Mouse (Mus musculus) induced T-regulatory cell, adult 2 months (primary cell): ENCODE results near the gene Ipo4.

Experiments
- DNase-seq: peaks from one replicate; pipeline ENCODE4 v3.0.0-alpha.2; 2012; ENCODE audit warnings: low read depth

The Ipo4 gene

DNA sequence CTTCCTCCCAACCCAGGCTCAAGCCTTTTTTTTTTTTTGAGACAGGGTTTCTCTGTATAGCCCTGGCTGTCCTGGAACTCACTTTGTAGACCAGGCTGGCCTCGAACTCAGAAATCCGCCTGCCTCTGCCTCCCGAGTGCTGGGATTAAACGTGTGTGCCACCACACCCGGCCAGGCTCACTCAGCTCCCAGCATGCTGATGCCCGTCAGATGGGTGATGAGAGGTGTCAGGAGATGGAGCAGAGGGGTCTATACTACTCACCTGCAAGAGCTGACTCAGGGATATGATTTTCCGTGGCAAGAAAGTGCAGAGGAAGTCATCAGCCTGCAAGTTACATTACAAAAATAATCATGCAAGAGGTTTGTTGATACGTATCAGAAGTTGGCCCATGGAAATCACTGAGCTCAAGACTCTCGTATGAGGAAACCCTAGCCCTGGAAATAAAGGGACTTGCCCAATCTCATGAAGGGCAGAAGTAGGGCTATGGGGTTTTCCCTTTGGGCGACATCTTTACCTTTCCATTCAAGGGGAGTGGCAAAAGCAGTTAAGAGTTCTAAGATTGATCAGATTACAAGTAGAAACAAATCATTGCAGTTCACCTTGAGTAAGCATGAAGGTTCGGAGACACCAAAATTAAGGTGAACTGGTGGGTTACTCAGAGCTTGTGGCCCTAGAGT lies 45.8 kb downstream of the Ipo4 start:
- peak; percentile 92 for DNase-seq

DNA sequence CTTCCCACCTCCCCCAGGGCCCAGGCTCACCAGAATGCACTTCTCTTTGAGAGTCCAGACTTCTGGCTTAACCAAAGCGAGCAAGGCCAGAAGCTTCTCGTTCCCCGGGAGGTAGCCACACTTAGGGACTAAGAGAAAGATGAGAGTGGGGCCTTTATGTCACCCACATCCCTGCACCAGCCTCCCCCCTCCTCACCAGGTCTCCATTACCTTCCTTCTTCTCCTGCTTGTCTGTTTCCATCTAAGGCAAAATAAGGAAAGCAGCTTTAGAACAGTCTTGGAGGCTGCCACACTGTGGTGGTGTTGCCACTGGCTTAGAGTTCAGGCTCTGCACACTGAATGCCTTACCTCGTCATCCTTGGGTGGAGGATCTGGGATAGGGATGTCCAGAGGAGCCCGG lies 46.5 kb downstream of the Ipo4 start:
- no peak for DNase-seq

DNA sequence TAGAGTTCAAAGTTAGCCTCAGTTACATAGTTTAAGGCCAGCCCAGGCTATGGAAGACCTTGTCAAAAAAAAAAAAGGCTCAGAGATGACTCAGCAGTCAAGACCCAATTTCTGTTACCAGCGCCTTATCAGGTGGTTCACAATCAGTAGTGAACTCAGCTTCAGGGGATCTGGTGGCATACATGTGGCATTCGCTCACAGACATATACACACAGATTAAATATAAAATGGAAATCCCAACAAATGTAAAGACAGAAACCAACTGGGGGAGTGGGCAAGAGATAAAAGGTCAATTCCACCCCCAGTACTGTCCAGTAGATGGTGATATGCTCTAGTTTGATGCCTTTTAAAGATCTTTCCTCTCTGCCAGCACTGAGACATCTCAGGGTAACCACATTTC lies 49.6 kb downstream of the Ipo4 start:
- peak; percentile 75 for DNase-seq

DNA sequence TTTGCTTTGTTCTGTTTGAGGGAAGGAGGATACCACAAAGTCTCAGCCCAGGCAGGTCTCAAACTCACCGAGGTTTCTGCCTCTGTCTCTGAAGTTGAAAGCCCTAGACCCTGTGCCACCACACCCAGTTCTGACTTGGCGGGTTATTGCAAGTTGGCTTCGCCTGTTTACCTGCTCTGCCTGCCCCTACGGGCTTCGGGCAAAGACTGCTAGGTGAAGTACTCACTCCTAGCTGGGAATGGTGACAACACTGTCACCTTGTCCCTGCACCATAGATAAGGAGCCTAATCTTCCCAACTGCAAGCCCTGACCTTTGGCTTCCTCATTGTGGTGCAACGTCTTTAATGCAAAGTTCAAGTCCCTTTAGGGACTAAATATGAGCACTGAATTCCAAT lies 50.2 kb downstream of the Ipo4 start:
- no peak for DNase-seq

DNA sequence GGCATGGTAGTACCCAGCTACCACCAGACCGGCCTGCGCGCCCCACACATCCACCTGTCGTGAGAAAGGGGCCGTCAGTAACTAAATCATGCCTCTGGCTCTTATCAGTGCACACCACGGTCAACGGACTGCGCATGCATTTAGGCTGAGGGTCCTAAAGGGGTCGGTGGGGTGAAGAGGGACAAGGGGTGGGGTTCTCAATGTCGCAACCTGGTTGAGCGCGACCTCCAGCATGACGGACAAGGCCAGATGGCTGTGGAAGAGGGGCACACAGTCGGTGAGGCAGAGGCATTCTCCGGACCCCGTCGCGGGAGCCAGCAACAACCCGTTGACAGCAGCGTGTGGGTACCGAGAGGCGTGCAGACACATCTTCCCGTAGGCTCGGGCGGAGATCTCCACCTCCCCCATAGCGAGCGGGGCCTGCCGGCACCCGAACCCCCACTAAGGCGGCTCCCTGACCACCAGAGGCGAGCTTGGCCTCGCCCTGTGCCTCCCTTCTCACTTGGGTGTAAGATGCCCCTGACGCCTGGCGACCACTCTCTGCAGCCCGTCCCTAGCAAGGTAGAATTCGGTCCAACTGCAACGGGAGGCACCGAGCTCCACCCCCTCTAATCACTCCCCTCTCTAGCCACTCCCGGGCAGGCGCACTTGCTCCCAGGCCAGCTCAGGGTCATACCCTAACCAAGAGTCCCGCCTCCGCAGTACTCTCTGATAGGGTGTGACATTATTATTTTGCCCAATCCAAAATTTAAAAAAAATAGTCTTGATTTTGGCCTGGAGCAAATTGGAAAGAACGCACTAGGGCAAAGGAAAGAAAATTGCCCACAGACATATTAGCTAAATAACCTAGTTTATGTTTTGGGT lies 50.8 kb downstream of the Ipo4 start, which contains the start of gene Emc9:
Gene Emc9 (minus strand): TSS at position 601 of the 864 bp plus-strand sequence.
- peak; percentile 89 for DNase-seq

DNA sequence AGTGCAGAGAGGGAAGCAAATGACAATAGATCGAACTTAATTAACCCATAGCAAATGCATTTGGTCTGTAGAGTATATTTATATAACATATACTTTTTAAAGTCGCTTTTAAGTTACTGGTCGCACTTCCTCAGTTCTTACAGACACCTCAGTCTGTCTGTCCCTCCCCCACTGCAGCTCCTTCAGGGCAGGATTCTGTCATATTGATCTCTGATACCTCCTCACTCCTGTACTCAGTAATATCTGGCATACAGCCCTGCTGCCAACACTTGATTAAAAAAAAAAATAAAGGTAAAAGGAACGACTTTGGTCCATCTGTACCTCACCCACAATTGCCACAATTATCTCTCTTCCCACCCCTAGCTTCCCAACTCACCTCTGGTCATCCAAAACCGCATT lies 51.5 kb downstream of the Ipo4 start:
- no peak for DNase-seq

DNA sequence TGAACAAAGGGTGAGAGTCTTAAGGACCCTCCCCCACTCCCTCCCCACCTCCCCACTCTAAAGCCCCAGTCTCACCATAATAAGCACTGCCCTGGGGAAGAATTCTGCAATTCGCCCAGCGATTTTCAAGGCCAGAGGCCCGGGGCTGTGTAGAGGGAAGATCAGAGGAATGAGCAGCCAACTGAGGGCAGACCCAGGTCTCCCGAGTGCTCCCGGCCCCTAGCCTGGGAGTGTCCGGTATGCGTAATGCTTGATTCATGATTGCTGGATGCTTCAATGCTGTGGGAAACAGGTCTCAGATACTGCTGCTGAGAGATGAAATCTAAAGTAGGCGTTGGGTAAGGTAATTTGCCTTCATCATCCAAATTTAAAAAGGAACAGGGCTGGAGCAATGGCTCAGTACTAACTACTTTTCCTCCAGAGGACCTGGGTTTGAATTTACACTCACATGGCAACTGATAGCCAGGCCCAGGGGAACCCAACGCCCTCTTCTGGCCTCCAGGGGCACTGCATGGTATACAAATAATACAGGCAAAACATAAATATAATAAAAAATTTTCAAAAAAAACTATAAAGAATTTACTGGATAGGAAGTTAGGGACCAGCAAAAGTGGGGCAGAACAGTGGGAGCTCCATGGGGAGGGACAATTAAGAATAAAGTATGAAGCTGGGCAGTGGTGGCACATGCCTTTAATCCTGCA lies 53.6 kb downstream of the Ipo4 start:
- DNase-seq = peak; percentile 63

DNA sequence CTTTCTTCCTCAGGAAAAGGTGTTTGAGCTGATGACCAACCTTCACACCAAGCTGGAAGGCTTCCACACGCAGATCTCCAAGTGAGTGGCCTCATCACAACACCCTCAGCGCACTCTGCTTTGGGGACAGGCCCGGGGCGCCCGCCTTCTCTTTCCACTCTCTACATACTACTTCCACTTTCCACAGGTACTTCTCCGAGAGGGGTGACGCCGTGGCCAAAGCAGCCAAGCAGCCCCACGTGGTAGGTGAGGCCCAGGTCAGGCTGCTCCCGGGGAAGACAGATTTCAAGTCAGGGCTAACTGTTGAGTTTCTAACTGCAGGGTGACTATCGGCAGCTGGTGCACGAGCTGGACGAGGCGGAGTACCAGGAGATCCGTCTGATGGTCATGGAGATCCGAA lies 55.0 kb downstream of the Ipo4 start:
- DNase-seq = no peak

DNA sequence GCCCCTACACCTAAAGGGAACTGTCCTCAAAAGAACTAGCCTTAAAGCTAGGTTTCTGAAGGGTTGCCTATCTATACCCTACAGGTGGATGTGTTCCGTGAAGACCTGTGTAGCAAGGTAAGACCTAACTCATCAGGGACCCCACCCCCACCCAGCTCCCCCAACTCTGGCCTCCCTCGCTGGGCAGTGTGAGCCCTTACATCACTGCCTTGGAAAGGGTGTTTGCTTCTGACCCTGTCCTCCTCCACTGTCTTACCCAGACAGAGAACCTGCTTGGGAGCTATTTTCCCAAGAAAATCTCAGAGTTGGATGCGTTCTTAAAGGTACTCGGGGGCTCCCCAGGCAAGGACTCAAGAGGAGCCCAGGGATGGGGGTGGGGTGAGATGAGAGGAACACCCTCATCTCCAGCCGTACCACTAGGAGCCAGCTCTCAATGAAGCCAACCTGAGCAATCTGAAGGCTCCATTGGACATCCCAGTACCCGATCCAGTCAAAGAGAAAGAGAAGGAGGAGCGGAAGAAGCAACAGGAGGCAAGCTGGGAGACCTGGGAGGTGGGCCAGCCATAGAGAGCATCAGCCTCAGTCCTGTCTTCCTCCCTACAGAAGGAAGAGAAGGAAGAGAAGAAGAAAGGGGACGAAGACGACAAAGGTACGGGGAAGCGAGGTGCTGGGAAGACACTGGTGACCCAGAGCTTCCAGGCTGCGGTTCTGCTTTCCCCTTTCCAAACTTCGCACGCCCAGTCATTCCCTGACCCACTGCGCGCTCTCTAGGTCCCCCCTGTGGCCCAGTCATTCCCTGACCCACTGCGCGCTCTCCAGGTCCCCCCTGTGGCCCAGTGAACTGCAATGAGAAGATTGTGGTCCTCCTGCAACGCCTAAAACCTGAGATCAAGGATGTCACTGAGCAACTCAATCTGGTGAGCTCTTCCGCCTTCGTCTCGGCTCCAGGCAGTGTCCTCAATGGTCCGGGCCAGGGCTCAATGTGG lies 56.0 kb downstream of the Ipo4 start:
- no peak for DNase-seq

DNA sequence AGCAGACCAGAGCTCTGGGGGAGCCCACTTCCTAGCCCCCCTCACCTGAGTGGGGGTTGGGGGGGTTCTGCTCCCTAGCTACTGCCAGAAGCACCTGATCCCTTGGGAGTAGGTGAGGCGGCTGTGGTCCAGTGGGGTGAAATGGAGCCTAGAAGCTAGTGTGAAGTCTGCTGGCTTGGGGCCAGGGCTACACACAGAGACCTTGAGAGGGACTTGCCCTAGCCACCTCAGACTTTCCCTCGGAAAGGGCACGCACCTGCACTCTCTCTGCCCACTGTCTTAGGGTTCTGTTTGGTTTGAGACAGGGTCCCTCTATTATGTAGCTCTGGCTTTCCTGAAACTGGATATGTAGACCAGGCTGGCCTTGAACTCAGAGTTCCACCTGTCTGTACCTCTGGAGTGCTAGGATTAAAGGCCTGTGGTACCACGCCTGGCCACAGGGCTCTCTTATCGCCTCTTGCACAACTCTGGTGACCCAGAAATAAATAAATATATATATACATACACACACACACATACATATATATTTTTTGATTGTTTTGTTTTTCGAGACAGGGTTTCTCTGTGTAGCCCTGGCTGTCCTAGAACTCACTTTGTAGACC lies 57.0 kb downstream of the Ipo4 start:
- peak; percentile 76 for DNase-seq

DNA sequence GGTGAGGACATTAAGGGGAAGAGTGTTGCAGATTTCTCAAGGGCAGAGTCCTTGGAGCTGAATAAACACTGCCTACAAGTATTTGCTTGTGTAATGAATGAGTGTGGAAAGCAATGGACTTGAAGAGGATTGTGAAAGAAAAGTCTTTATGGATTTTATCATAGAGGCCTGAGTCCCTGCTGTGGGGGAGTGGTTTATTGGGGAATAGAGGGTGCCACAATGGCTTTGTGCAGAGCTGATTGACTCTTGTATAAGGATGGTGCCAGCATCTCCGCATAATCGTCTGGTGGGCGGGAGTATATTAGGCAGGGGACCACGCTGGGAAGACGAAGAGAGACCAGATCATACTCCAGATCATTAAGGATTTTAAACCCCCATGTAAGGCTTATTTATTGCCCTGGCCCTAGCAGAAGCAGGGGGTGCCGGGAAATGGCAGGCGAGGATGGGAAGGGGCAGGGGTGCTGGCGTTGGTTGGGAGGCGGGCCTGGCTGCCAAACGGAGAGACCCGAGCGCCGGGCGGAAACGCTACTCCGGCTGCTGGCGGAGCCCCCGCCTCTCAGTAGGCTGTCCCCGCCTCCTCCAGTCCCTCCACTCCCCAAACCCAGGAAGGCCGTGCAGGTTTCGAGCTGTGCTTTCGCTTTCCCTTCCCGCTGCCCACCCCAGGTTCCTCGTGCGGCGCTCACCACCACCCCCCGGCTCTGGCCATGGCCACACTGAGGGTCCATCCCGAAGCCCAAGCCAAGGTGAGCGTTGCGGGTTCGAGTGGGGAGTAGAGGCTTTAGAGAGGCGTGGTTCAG lies 57.7 kb downstream of the Ipo4 start, which contains the start of gene Psme1:
Gene Psme1 (plus strand): TSS at position 253 of the 797 bp plus-strand sequence.
- peak; percentile 92 for DNase-seq

DNA sequence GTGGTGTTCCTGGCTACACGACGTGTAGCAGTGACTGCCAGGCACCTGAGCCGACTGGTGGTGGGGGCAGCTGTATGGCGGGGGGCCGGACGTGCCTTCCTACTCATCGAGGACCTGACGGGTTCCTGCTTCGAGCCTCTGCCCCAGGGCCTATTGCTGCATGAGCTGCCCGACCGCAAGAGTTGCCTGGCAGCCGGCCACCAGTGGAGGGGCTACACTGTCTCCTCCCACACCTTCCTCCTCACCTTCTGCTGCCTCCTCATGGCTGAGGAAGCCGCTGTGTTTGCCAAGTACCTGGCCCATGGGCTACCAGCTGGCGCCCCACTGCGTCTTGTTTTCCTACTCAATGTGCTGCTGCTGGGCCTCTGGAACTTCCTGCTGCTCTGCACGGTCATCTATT lies 59.4 kb downstream of the Ipo4 start:
- no peak for DNase-seq

DNA sequence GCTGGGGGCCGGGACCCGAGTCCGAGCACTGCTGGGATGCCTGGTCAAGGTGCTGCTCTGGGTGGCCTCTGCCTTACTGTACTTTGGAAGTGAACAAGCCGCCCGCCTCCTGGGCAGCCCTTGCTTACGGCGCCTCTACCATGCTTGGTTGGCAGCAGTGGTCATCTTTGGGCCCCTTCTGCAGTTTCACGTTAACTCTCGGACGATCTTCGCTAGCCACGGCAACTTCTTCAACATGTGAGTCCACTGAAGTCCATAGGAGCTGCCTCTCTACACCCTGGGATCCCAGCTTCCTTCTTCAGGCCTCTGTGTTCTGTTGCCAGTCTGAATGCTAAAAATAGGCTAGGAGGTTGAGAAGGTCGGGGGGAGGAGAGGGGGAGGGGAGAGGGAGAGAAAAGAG lies 60.0 kb downstream of the Ipo4 start:
- no peak for DNase-seq
